Mouse (Mus musculus) liver, embryonic 12.5 days (tissue): ENCODE results near the gene Cby3. TPM values are rescaled to one million over a fixed set of nuclear protein-coding genes. Genes with fewer than 3 reads are reported as not detected.
"Not testable (repeated sequence)": the region's sequence is repeated elsewhere in the genome, so short reads cannot be mapped to it uniquely, and the experiment has no call there.

Source experiments
- ATAC-seq: fragments of 200-750 bp; cut with Nextera tagmentation; 2 replicates; pipeline ENCODE4 v1.8.0; 2017; ENCODE audit warnings: moderate number of reproducible peaks, mild to moderate bottlenecking, moderate library complexity
- H3K27ac ChIP-seq: fragments of 300-500 bp; sonication (generic); 2 replicates; pipeline ENCODE4 v1.5.1; 2016; ENCODE audit warnings: mild to moderate bottlenecking
- H3K27me3 ChIP-seq: fragments of 300-500 bp; sonication (generic); replicated peaks from 2 replicates; pipeline ENCODE4 v1.6.1; 2016; ENCODE audit warnings: mild to moderate bottlenecking, moderate library complexity
- H3K36me3 ChIP-seq: fragments of 300-500 bp; sonication (generic); 2 replicates; pipeline ENCODE4 v1.6.1; 2016; ENCODE audit warnings: mild to moderate bottlenecking, moderate library complexity
- H3K4me1 ChIP-seq: fragments of 300-500 bp; sonication (generic); 2 replicates; pipeline ENCODE4 v1.6.1; 2016
- H3K4me2 ChIP-seq: fragments of 300-500 bp; sonication (generic); 2 replicates; pipeline ENCODE4 v1.6.1; 2016; ENCODE audit warnings: mild to moderate bottlenecking, moderate library complexity
- H3K4me3 ChIP-seq: fragments of 300-500 bp; sonication (generic); 2 replicates; pipeline ENCODE4 v1.5.1; 2016; ENCODE audit warnings: mild to moderate bottlenecking, moderate library complexity
- H3K9ac ChIP-seq: fragments of 300-500 bp; sonication (generic); 2 replicates; pipeline ENCODE4 v1.6.1; 2016; ENCODE audit warnings: mild to moderate bottlenecking, moderate library complexity
- H3K9me3 ChIP-seq: fragments of 300-500 bp; sonication (generic); replicated peaks from 2 replicates; pipeline ENCODE4 v1.6.1; 2016; ENCODE audit warnings: mild to moderate bottlenecking, moderate library complexity
- WGBS: fragments of 180-500 bp; shearing (Covaris S2); methylation state at CpG from one replicate; pipeline ENCODE4 v1.1.7; 2016; ENCODE audit not compliant: insufficient replicate concordance; 5-methylcytosine and 5-hydroxymethylcytosine counted together
- polyA plus RNA-seq: library from polyadenylated mRNA; unstranded; fragments of >200 nt; fragmentation: Nextera tagmentation; extraction: Ambion mirVana; gene quantifications from 2 replicates; pipeline ENCODE4 v1.2.1, GENCODE M21; 2016

Gene Cby3
- polyA plus RNA-seq, 1 experiment from 2014 or later, result 0.18 TPM

- Histone ChIP-seq H3K4me1 (peaks cover 2% of the 10 kb centered on the region), H3K4me3 (no peak overlapping the region), H3K27ac (no peak overlapping the region), H3K4me2 (no peak overlapping the region), H3K36me3 (peaks cover 2% of the 10 kb centered on the region; the same call in 1 of the 2 replicates), H3K9ac (no peak overlapping the region), H3K27me3 (no peaks in the 10 kb centered on the region), H3K9me3 (no peaks in the 10 kb centered on the region)
- no peak for ATAC-seq
- WGBS, result 80% methylated on average over 3 of the region's 3 CpGs
These were observed 21.1 kb upstream of the Cby3 start for GRCm38 (mm10) chr11:50333181-50333580.

GRCm38 (mm10) chr11:50336126-50336525 is 18.1 kb upstream of the Cby3 start:
- Histone ChIP-seq H3K36me3 (no peaks in the 10 kb centered on the region), H3K4me3 (no peak overlapping the region), H3K9ac (no peak overlapping the region), H3K4me1 (no peaks in the 10 kb centered on the region), H3K9me3 (no peaks in the 10 kb centered on the region), H3K27me3 (no peaks in the 10 kb centered on the region), H3K27ac (no peak overlapping the region), H3K4me2 (no peak overlapping the region)
- ATAC-seq, result no peak
- 48% methylated on average over 1 of the region's 1 CpGs for WGBS

GRCm38 (mm10) chr11:50336891-50337290 is 17.4 kb upstream of the Cby3 start:
- Histone ChIP-seq H3K9ac (no peak overlapping the region), H3K4me2 (no peak overlapping the region), H3K27ac (no peak overlapping the region), H3K4me1 (no peaks in the 10 kb centered on the region), H3K9me3 (no peaks in the 10 kb centered on the region), H3K4me3 (no peak overlapping the region), H3K36me3 (no peaks in the 10 kb centered on the region), H3K27me3 (no peaks in the 10 kb centered on the region)
- 38% methylated on average over 4 of the region's 4 CpGs for WGBS
- ATAC-seq, result no peak

GRCm38 (mm10) chr11:50345486-50345885 is 8.8 kb upstream of the Cby3 start:
- Histone ChIP-seq H3K4me2 (no peak overlapping the region), H3K27me3 (0 out of 2 replicates have a peak, but pooled peaks cover 4% of the 10 kb centered on the region), H3K4me1 (no peaks in the 10 kb centered on the region), H3K9me3 (no peaks in the 10 kb centered on the region), H3K9ac (no peak overlapping the region), H3K4me3 (no peak overlapping the region), H3K36me3 (no peaks in the 10 kb centered on the region), H3K27ac (no peak overlapping the region)
- WGBS, result 69% methylated on average over 4 of the region's 4 CpGs
- ATAC-seq, result no peak

- Histone ChIP-seq H3K27me3 (0 out of 2 replicates have a peak, but pooled peaks cover 4% of the 10 kb centered on the region), H3K4me2 (no peak overlapping the region), H3K4me1 (no peaks in the 10 kb centered on the region), H3K4me3 (no peak overlapping the region), H3K9me3 (no peaks in the 10 kb centered on the region), H3K27ac (no peak overlapping the region), H3K9ac (no peak overlapping the region), H3K36me3 (no peaks in the 10 kb centered on the region)
- ATAC-seq, result no peak
- 71% methylated on average over 9 of the region's 9 CpGs for WGBS
These were observed 7.8 kb upstream of the Cby3 start for GRCm38 (mm10) chr11:50346256-50347032.

GRCm38 (mm10) chr11:50352177-50352576 is 2.1 kb upstream of the Cby3 start:
- no peak for ATAC-seq
- Histone ChIP-seq H3K4me3 (no peak overlapping the region), H3K4me2 (no peak overlapping the region), H3K9me3 (no peaks in the 10 kb centered on the region), H3K27ac (no peak overlapping the region), H3K4me1 (peaks cover 6% of the 10 kb centered on the region), H3K36me3 (no peaks in the 10 kb centered on the region), H3K9ac (no peak overlapping the region), H3K27me3 (no peaks in the 10 kb centered on the region)
- 57% methylated on average over 2 of the region's 2 CpGs for WGBS

- WGBS, result 64% methylated on average over 3 of the region's 3 CpGs
- H3K27me3 ChIP-seq, result peaks cover 26% of the 10 kb centered on the region
- 0 out of 2 replicates have a peak, but pooled peaks have one; percentile 30 for ATAC-seq
- no peak overlapping the region for H3K9ac ChIP-seq
- H3K27ac ChIP-seq, result no peak overlapping the region
- peaks cover 19% of the 10 kb centered on the region for H3K4me1 ChIP-seq
- no peak overlapping the region for H3K4me2 ChIP-seq
- no peaks in the 10 kb centered on the region for H3K9me3 ChIP-seq
- H3K4me3 ChIP-seq, result no peak overlapping the region
- no peaks in the 10 kb centered on the region for H3K36me3 ChIP-seq
These were observed 589 bp downstream of the Cby3 start for GRCm38 (mm10) chr11:50354851-50355250.

GRCm38 (mm10) chr11:50355395-50355794 is 1.1 kb downstream of the Cby3 start:
- H3K9me3 ChIP-seq, result no peaks in the 10 kb centered on the region
- no peak overlapping the region for H3K27ac ChIP-seq
- H3K36me3 ChIP-seq, result no peaks in the 10 kb centered on the region
- WGBS, result 14% methylated on average over 1 of the region's 1 CpGs
- ATAC-seq, result peak; percentile 25; the same call in 1 of the 2 replicates
- peaks cover 19% of the 10 kb centered on the region for H3K4me1 ChIP-seq
- peaks cover 29% of the 10 kb centered on the region for H3K27me3 ChIP-seq
- H3K4me3 ChIP-seq, result no peak overlapping the region
- no peak overlapping the region for H3K4me2 ChIP-seq
- no peak overlapping the region for H3K9ac ChIP-seq

GRCm38 (mm10) chr11:50358950-50359861 is 4.9 kb downstream of the Cby3 start:
- peak; percentile 50; the same call in 1 of the 2 replicates for ATAC-seq
- Histone ChIP-seq H3K9me3 (no peaks in the 10 kb centered on the region), H3K27ac (no peak overlapping the region; the same call in 1 of the 2 replicates)

GRCm38 (mm10) chr11:50361282-50361681 is 7.0 kb downstream of the Cby3 start:
- 53% methylated on average over 1 of the region's 1 CpGs for WGBS
- not testable (repeated sequence) for H3K36me3 ChIP-seq, H3K9me3 ChIP-seq, H3K4me2 ChIP-seq, H3K4me3 ChIP-seq, H3K9ac ChIP-seq, H3K27ac ChIP-seq, ATAC-seq
- peaks cover 16% of the 10 kb centered on the region for H3K4me1 ChIP-seq
- H3K27me3 ChIP-seq, result peaks cover 35% of the 10 kb centered on the region

More at GRCm38 (mm10) chr11:50358950-50359861, 4.9 kb downstream of the Cby3 start:
- H3K4me1 ChIP-seq, result peaks cover 19% of the 10 kb centered on the region
- H3K4me2 ChIP-seq, result peak overlapping the region; percentile 91
- no peaks in the 10 kb centered on the region for H3K36me3 ChIP-seq
- WGBS, result 4% methylated on average over 74 of the region's 74 CpGs
- H3K4me3 ChIP-seq, result peak overlapping the region; percentile 62
- H3K27me3 ChIP-seq, result peaks cover 35% of the 10 kb centered on the region
- H3K9ac ChIP-seq, result peak overlapping the region; percentile 66

- Histone ChIP-seq H3K36me3 (no peaks in the 10 kb centered on the region), H3K27me3 (peaks cover 17% of the 10 kb centered on the region), H3K9ac (no peak overlapping the region), H3K4me2 (no peak overlapping the region), H3K9me3 (no peaks in the 10 kb centered on the region), H3K4me1 (peaks cover 7% of the 10 kb centered on the region), H3K4me3 (no peak overlapping the region), H3K27ac (no peak overlapping the region)
- peak; percentile 55; the same call in 1 of the 2 replicates for ATAC-seq
- 10% methylated on average over 4 of the region's 4 CpGs for WGBS
These were observed 10.3 kb downstream of the Cby3 start for GRCm38 (mm10) chr11:50364548-50364947.

- H3K4me2 ChIP-seq, result no peak overlapping the region
- H3K27me3 ChIP-seq, result peaks cover 12% of the 10 kb centered on the region
- ATAC-seq, result no peak
- H3K4me1 ChIP-seq, result peaks cover 3% of the 10 kb centered on the region; the same call in 1 of the 2 replicates
- H3K9ac ChIP-seq, result no peak overlapping the region
- H3K36me3 ChIP-seq, result no peaks in the 10 kb centered on the region
- H3K9me3 ChIP-seq, result no peaks in the 10 kb centered on the region
- H3K27ac ChIP-seq, result no peak overlapping the region
- no peak overlapping the region for H3K4me3 ChIP-seq
These were observed 11.1 kb downstream of the Cby3 start for GRCm38 (mm10) chr11:50365322-50365721.
